Mouse (Mus musculus): Measurements from ENCODE around the gene Ptma. TPM values are rescaled to one million over a fixed set of nuclear protein-coding genes. Genes with fewer than 3 reads are reported as not detected.
"Not testable (repeated sequence)": the region's sequence is repeated elsewhere in the genome, so short reads cannot be mapped to it uniquely, and the experiment has no call there.

Gene Ptma
- polyA plus RNA-seq, 1 experiment from 2014 or later, result 2,611 TPM

DNA sequence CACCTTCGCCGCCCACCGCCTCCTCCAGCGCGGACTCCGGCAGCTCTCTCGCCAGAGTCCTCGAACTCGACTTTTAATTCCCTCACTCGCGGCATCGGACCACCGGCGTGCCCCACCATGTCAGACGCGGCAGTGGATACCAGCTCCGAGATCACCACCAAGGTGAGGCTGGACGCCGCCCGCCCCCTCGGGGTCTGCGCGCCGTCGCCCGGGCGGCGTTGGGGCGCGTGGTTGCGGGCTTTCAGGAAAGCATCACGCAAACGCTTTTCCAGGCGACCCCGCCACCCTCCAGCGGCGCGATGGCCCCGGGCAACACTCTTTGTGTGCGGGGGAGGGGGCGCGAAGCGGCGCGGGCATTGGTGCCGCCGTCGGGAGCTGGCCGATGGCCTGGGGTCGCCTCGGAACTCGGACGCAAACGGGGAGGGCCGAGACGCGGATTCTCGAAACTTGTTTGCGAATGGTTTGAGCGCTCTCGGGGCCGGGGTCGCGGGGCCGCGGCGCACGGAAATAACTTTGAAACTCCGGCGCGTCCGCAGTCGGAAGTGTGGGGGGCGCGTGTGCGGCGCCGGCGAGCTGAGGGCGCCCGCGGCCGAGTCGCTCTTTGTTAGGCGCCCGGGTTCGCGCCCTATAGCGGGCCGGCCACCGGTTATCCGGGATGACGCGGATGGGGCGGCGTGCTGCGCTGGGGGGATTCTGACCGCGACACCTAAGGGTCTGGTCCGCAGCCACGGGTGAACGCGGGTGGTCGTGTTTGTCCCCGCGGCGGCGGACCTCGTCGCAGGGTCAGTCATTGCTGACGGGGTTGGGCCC, 468 bp downstream of the Ptma start:
- H3K4me3 ChIP-seq, result peak overlapping the region; percentile 68
- peak; percentile 52 for DNase-seq (ENCODE audit: low spot score)
- no peaks in the 10 kb centered on the region for H3K27me3 ChIP-seq (ENCODE audit: insufficient read depth, poor library complexity, severe bottlenecking)
- H3K4me1 ChIP-seq (replicated peaks), result peaks cover 59% of the 10 kb centered on the region
- H3K9me3 ChIP-seq, result no peaks in the 10 kb centered on the region
- H3K36me3 ChIP-seq, result peaks cover 39% of the 10 kb centered on the region
- under 1% methylated on average over 111 of the region's 111 CpGs for WGBS
- peak overlapping the region; percentile 99 for H3K27ac ChIP-seq

GRCm38 (mm10) chr1:86527599-86528486, 1.3 kb downstream of the Ptma start:
- DNase-seq (ENCODE audit: low spot score), result peak; percentile 87
- Histone ChIP-seq H3K27me3 (ENCODE audit: insufficient read depth, poor library complexity, severe bottlenecking) (no peaks in the 10 kb centered on the region), H3K9me3 (no peaks in the 10 kb centered on the region), H3K36me3 (peaks cover 39% of the 10 kb centered on the region), H3K4me1 (replicated peaks) (peaks cover 57% of the 10 kb centered on the region), H3K27ac (peak overlapping the region; percentile 99), H3K4me3 (peak overlapping the region; percentile 68)
- under 1% methylated on average over 89 of the region's 89 CpGs for WGBS

DNA sequence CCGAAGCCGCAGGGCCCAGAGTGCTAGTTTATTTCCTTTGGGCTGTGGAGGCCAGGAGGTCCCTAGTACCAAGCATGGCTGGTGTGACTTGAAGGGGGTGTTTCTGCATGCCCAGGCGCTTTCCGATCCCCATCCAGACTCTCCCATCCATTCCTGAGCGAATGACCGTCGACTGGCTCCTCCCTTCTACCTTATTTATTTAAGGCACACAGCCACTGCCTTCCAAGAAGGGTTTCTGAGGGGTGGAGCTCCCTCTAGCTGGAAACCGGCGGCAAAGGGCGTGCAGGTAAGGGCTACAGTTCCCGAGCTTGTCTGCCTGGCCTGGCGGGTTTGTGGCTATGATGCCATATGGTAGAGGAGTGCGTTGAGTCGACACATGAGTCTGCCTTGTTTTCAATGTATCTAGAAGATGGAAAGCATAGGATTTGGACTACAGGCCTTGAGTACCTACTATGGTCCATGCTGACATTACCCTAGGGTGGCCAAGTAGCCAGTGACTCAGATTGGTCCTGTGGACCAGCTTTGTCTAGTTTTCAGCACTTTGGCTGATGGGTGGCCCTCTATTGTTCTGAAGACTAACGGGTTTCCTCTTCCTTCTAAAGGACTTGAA, 2.1 kb downstream of the Ptma start:
- Histone ChIP-seq H3K9me3 (no peaks in the 10 kb centered on the region), H3K36me3 (peaks cover 47% of the 10 kb centered on the region), H3K4me1 (replicated peaks) (peaks cover 57% of the 10 kb centered on the region), H3K27ac (peak overlapping the region; percentile 99), H3K4me3 (peak overlapping the region; percentile 68), H3K27me3 (ENCODE audit: insufficient read depth, poor library complexity, severe bottlenecking) (no peaks in the 10 kb centered on the region)
- DNase-seq (ENCODE audit: low spot score), result peak; percentile 35
- WGBS, result under 1% methylated on average over 15 of the region's 15 CpGs

DNA sequence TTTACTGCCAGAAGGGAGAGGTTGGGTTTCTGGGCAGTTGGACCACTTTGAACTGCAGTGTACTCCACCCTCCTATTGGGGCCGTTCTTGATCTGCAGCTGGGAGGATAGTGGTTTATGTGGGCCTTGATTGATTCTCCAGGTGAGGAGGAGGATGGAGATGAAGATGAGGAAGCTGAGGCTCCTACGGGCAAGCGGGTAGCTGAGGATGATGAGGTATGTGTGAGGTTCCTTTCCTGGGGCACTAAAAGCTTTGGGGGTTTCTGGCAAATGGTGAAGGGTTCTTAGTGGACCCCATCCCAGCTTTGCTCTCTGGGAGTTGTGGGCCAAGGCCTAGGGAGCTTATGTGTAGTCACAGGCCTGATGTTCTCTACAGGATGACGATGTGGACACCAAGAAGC, 3.1 kb downstream of the Ptma start:
- Histone ChIP-seq H3K4me1 (replicated peaks) (peaks cover 48% of the 10 kb centered on the region), H3K27ac (peak overlapping the region; percentile 99), H3K4me3 (peak overlapping the region; percentile 68), H3K27me3 (ENCODE audit: insufficient read depth, poor library complexity, severe bottlenecking) (no peaks in the 10 kb centered on the region), H3K36me3 (peaks cover 49% of the 10 kb centered on the region), H3K9me3 (no peaks in the 10 kb centered on the region)
- WGBS, result 63% methylated on average over 4 of the region's 4 CpGs
- DNase-seq (ENCODE audit: low spot score), result no peak

DNA sequence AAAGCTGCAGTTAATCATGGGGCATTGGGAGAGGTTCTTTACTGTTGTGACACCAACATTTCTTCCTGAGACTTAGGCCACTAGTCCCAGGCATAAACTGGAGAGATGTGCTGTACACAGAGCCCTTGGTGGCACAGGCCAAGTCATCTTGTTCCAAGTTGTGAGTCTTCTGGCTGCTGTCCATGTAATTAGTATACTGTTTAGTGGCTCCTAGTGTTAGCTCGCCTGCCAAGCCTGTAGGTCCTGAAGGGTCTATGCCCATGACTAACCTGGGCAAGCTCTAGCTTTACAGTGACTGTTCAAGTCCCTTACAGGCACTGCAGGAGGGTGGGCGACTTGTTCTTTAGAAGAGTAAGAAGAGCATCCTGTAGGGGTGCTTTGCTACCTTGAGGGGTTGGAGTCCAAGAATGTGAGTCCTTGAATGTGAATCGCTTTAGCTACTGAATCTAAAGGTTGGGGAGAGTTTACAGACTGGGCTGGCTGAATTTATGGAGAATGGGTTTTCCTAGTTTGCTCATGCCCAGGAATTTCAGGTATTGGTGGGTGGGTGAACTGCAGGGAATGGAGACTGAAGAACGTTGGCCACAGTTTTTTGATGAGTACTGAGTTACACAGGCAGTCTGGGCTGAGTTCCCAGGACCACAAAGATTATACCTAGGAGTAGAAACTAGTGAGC, 4.5 kb downstream of the Ptma start:
- WGBS, result 18% methylated on average over 4 of the region's 4 CpGs
- peak; percentile 41 for DNase-seq (ENCODE audit: low spot score)
- Histone ChIP-seq H3K27me3 (ENCODE audit: insufficient read depth, poor library complexity, severe bottlenecking) (no peaks in the 10 kb centered on the region), H3K4me3 (peak overlapping the region; percentile 16), H3K9me3 (no peaks in the 10 kb centered on the region), H3K36me3 (peaks cover 53% of the 10 kb centered on the region), H3K4me1 (replicated peaks) (peaks cover 34% of the 10 kb centered on the region), H3K27ac (0 out of 2 replicates have a peak overlapping the region, but pooled peaks have one; percentile 45)

GRCm38 (mm10) chr1:86531547-86532321, 5.2 kb downstream of the Ptma start:
- Histone ChIP-seq H3K4me3 (peak overlapping the region; percentile 20), H3K27me3 (ENCODE audit: insufficient read depth, poor library complexity, severe bottlenecking) (no peaks in the 10 kb centered on the region), H3K4me1 (replicated peaks) (peaks cover 34% of the 10 kb centered on the region), H3K27ac (peak overlapping the region; percentile 45; the same call in 1 of the 2 replicates), H3K36me3 (peaks cover 53% of the 10 kb centered on the region), H3K9me3 (no peaks in the 10 kb centered on the region)
- DNase-seq (ENCODE audit: low spot score), result peak; percentile 69
- WGBS, result 5% methylated on average over 13 of the region's 13 CpGs

DNA sequence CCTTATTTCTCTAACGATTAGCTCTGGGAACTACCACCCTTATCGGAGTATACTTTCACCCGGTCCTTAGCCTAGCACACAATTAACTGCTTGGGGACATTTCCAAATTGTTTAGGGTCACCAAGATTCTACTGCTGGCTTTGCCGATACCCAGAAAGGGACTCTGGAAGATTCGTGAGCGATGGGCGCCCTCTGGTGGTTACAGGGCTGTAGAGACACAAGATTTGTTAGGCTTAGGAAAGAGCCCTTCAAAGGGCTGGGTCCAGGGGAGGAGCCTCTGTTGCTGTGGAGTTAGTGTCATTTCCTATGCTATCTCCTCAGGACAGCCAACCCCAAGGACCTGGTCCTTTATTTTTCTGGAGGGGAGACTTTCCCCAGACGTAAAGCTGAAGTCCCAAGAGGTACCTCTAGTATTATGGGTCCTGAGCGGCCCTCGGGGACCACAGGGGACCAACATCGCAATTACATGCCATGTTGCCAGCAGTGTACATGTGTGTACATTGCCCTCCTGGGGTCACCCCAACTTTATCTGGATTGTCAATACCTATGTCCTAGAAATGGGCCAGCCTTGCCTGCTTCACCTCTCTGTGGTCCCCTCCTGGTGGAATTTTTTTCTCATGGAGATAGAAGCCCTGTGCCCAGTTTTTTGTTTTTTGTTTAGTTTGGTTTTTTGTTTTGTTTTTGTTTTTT, 6.0 kb downstream of the Ptma start:
- Histone ChIP-seq H3K4me3 (peak overlapping the region; percentile 20; the same call in 1 of the 2 replicates), H3K9me3 (no peaks in the 10 kb centered on the region), H3K36me3 (peaks cover 51% of the 10 kb centered on the region), H3K27ac (peak overlapping the region; percentile 45; the same call in 1 of the 2 replicates), H3K4me1 (replicated peaks) (peaks cover 34% of the 10 kb centered on the region), H3K27me3 (ENCODE audit: insufficient read depth, poor library complexity, severe bottlenecking) (no peaks in the 10 kb centered on the region)
- DNase-seq (ENCODE audit: low spot score), result peak; percentile 94
- 25% methylated on average over 11 of the region's 11 CpGs for WGBS

GRCm38 (mm10) chr1:86533411-86534130, 7.0 kb downstream of the Ptma start:
- Histone ChIP-seq H3K27ac (no peak overlapping the region), H3K4me3 (no peak overlapping the region), H3K36me3 (peaks cover 41% of the 10 kb centered on the region), H3K4me1 (replicated peaks) (peaks cover 30% of the 10 kb centered on the region), H3K9me3 (no peaks in the 10 kb centered on the region), H3K27me3 (ENCODE audit: insufficient read depth, poor library complexity, severe bottlenecking) (no peaks in the 10 kb centered on the region)
- 91% methylated on average over 6 of the region's 6 CpGs for WGBS
- DNase-seq (ENCODE audit: low spot score), result no peak

DNA sequence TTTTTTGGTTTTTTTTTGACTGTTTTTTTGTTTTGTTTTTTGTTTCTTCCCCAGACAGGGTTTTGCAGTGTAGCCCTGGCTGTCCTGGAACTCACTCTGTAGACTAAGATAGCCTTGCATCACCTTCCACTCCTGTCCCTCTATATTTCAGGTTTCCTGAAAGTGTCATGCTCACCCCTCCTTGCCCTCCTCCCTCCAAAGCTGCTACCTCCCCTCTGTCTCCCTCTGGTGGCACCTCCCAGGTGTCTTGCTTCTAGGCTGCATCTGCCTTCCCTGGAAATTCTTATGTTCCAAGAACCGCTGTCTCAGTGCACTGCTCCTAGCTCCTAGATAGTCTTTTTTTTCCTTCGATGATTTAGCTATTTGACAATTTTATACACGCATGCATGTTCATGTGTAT, 11.9 kb downstream of the Ptma start:
- no peak overlapping the region for H3K27ac ChIP-seq

DNA sequence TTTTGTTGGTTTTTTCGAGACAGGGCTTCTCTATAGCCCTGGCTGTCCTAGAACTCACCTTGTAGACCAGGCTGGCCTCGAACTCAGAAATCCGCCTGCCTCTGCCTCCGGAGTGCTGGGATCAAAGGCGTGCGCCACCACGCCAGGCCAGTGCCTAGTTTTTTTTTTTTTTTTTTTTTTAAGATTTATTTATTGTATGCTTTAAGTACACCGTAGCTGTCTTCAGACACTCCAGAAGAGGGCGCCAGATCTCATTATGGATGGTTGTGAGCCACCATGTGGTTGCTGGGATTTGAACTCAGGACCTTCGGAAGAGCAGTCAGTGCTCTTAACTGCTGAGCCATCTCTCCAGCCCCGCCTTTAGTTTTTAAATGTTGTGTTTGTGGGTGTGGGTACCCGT, 13.1 kb downstream of the Ptma start:
- not testable (repeated sequence) for H3K4me3 ChIP-seq; H3K27ac ChIP-seq; H3K27me3 ChIP-seq (ENCODE audit: insufficient read depth, poor library complexity, severe bottlenecking); H3K4me1 ChIP-seq (replicated peaks); DNase-seq (ENCODE audit: low spot score); H3K9me3 ChIP-seq
- H3K36me3 ChIP-seq, result peaks cover 39% of the 10 kb centered on the region
- 91% methylated on average over 12 of the region's 12 CpGs for WGBS

More for the DNA sequence above, 11.9 kb downstream of the Ptma start:
- Histone ChIP-seq H3K4me1 (replicated peaks) (no peaks in the 10 kb centered on the region), H3K4me3 (no peak overlapping the region), H3K9me3 (no peaks in the 10 kb centered on the region), H3K36me3 (peaks cover 32% of the 10 kb centered on the region), H3K27me3 (ENCODE audit: insufficient read depth, poor library complexity, severe bottlenecking) (no peaks in the 10 kb centered on the region)
- peak; percentile 13 for DNase-seq (ENCODE audit: low spot score)
- 65% methylated on average over 3 of the region's 3 CpGs for WGBS

DNA sequence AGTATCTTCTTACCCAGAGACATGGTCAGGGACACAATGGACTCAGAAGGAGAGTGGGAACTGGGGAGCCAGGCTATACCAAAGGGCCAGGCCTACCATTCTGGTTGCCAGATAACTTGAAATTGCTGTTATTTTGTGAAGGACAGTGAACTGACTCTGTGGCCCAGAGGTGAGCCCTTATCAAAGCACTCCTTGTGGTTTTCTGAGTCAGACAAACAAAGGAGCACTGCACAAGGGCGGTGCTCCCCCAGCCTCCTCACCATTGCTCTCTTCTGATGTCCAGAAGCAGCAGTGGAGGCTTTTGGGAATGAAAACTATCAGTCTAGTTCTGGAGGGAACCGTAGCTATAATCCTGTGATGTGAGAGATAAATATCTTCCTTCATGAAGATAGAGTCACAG, 16.1 kb downstream of the Ptma start:
- H3K27me3 ChIP-seq (ENCODE audit: insufficient read depth, poor library complexity, severe bottlenecking), result no peaks in the 10 kb centered on the region
- no peaks in the 10 kb centered on the region for H3K4me1 ChIP-seq (replicated peaks)
- no peak for DNase-seq (ENCODE audit: low spot score)
- no peak overlapping the region for H3K4me3 ChIP-seq
- H3K9me3 ChIP-seq, result no peaks in the 10 kb centered on the region
- WGBS, result 86% methylated on average over 2 of the region's 2 CpGs
- H3K27ac ChIP-seq, result no peak overlapping the region
- peaks cover 64% of the 10 kb centered on the region for H3K36me3 ChIP-seq
